ENCODE assay signal across 7 mouse cellular contexts in the genomic region with DNA sequence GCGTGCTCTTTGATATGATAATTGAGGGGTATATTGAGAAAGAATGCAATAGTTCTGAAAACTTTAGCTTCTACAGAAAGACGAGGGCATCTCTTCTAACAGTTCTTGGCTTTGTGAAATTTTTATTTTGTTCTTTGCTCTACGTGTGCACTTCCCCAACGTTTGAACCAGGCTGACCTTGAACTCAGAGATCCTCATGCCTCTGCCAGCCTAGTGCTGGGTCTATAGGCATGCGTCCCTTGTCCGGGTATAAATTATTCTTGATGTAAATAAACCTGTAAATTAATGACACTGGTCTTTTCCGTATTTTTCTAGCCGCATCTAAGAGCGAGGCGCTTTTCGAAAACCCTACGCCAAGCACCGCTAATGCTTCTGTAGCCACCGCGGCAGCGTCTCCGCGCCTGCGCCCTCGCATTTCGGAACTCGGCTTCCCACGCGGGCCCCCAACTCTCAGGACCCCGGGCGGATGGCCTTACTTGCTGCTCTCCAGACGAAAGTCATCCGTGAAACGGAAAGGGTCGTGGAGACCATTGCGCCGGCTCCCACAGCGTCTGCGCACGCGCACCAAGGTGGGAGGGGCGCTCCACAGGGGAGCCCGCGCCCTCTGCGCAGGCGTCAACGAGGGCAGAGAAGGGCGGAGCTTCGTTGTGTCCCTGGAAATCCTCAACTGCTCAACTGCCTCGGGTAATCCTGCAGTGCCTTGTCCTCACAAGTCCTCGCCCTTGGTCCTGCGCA. TPM values are rescaled to one million over a fixed set of nuclear protein-coding genes. Genes with fewer than 3 reads are reported as not detected.
DNase-seq lines count a peak whose midpoint lies in the region; ATAC-seq lines count a peak whose summit lies in the region.

A gene (minus strand): TSS at position 587 of the 735 bp plus-strand sequence.

- no peaks in the 10 kb centered on the region for H3K4me1 ChIP-seq in intestine, embryonic 16.5 days (ENCODE audit: control insufficient read depth, insufficient read depth, low read length)
- H3K4me1 ChIP-seq in midbrain, embryonic 11.5 days (ENCODE audit: control insufficient read depth, insufficient read depth, low read length), result peaks cover 3% of the 10 kb centered on the region; the same call in 1 of the 2 replicates

- WGBS in intestine, embryonic 16.5 days, result under 1% methylated on average over 47 of the region's 47 CpGs
- 1% methylated on average over 47 of the region's 47 CpGs for WGBS in midbrain, embryonic 11.5 days

- peak; percentile 84 for DNase-seq in adrenal gland, adult 8-10 months
- DNase-seq in embryo, embryonic 9.5 days (ENCODE audit: extremely low spot score), result peak; percentile 93
- DNase-seq in gastrocnemius, postnatal 4 days (ENCODE audit: low spot score in 2 of 2), result peak; percentile 82 to 92
- peak; percentile 94 for DNase-seq in left cerebral cortex, postnatal 36 days (ENCODE audit: low spot score in 2 of 2)
- DNase-seq in midbrain, embryonic 11.5 days (ENCODE audit: low spot score, missing footprints), result peak; percentile 100
- peak; percentile 91 for DNase-seq in skeletal muscle tissue, adult 2 months (ENCODE audit: low read depth, low spot score)

- peak within 1 kb of the TSS; percentile 75 for H3K4me3 ChIP-seq in intestine, embryonic 16.5 days (ENCODE audit: low read length)
- H3K4me3 ChIP-seq in midbrain, embryonic 11.5 days (ENCODE audit: low read depth, low read length), result peak within 1 kb of the TSS; percentile 65

- no peaks in the 10 kb centered on the region for H3K9me3 ChIP-seq in intestine, embryonic 16.5 days (ENCODE audit: control insufficient read depth, low read length)
- H3K9me3 ChIP-seq in midbrain, embryonic 11.5 days (ENCODE audit: control insufficient read depth, low read length), result no peaks in the 10 kb centered on the region

- H3K27ac ChIP-seq in intestine, embryonic 16.5 days (ENCODE audit: low read length), result peak within 1 kb of the TSS; percentile 85
- peak within 1 kb of the TSS; percentile 77 for H3K27ac ChIP-seq in midbrain, embryonic 11.5 days (ENCODE audit: low read depth, low read length)

- H3K4me2 ChIP-seq in intestine, embryonic 16.5 days (ENCODE audit: low read depth, low read length), result peak within 1 kb of the TSS; percentile 66
- H3K4me2 ChIP-seq in midbrain, embryonic 11.5 days, result peak within 1 kb of the TSS; percentile 63

- intact Hi-C loops in left cerebral cortex, postnatal 36 days (cut with DNase I), result loop anchor here (5.0 kb wide), 1 partner anchor 83 kb away; a partner anchor contains a TSS

- peak within 1 kb of the TSS; percentile 89 for H3K9ac ChIP-seq in intestine, embryonic 16.5 days (ENCODE audit: low read depth, low read length)
- peak within 1 kb of the TSS; percentile 88 for H3K9ac ChIP-seq in midbrain, embryonic 11.5 days (ENCODE audit: low read length)

- no peaks in the 10 kb centered on the region for H3K27me3 ChIP-seq in intestine, embryonic 16.5 days (replicated peaks; ENCODE audit: control insufficient read depth, insufficient read depth, low read length)
- no peaks in the 10 kb centered on the region for H3K27me3 ChIP-seq in midbrain, embryonic 11.5 days (ENCODE audit: control insufficient read depth, insufficient read depth, low read length)

- peak; percentile 98 for ATAC-seq in intestine, embryonic 16.5 days
- ATAC-seq in midbrain, embryonic 11.5 days (ENCODE audit: low FRiP score), result peak; percentile 98

- H3K36me3 ChIP-seq in intestine, embryonic 16.5 days (ENCODE audit: control insufficient read depth, insufficient read depth, low read length), result no peaks in the 10 kb centered on the region
- H3K36me3 ChIP-seq in midbrain, embryonic 11.5 days (ENCODE audit: control insufficient read depth, insufficient read depth, low read length), result peaks cover 3% of the 10 kb centered on the region

RNA-seq across cellular contexts. Expression of the gene that starts here (rescaled TPM):
- 10 to 100 TPM; 61.0 to 84.0 (median 67.3) TPM for total RNA-seq in adrenal gland, adult 8-10 months (2022)
- 10 to 100 TPM; 56.1 to 58.9 TPM for total RNA-seq in gastrocnemius, postnatal 4 days (2021)
- 60.9 and 63.3 TPM in 2 replicates for polyA plus RNA-seq in intestine, embryonic 16.5 days (2015; fragmentation: Nextera tagmentation; extraction: Ambion mirVana)
- total RNA-seq in left cerebral cortex, postnatal 36 days (2021), result 10 to 100 TPM; 46.7 to 48.3 TPM
- 95.5 and 97.7 TPM in 2 replicates for polyA plus RNA-seq in midbrain, embryonic 11.5 days (2014; fragmentation: Nextera tagmentation; extraction: Ambion mirVana)

Comparison
In these comparisons a context has a peak if more than half of its experiments do, and no peak if none do; other contexts are left out.
1. Peak in every context shown above with its lines: DNase-seq, ATAC-seq, H3K4me3 ChIP-seq and H3K27ac ChIP-seq.